Mouse (Mus musculus): ENCODE measurements around the gene Trpv2.

The Trpv2 gene

GRCm38 (mm10) chr11:62558152-62558551, 16.1 kb upstream of the Trpv2 start:
- peak; percentile 59 for DNase-seq (ENCODE audit: low read depth, low spot score)

DNA sequence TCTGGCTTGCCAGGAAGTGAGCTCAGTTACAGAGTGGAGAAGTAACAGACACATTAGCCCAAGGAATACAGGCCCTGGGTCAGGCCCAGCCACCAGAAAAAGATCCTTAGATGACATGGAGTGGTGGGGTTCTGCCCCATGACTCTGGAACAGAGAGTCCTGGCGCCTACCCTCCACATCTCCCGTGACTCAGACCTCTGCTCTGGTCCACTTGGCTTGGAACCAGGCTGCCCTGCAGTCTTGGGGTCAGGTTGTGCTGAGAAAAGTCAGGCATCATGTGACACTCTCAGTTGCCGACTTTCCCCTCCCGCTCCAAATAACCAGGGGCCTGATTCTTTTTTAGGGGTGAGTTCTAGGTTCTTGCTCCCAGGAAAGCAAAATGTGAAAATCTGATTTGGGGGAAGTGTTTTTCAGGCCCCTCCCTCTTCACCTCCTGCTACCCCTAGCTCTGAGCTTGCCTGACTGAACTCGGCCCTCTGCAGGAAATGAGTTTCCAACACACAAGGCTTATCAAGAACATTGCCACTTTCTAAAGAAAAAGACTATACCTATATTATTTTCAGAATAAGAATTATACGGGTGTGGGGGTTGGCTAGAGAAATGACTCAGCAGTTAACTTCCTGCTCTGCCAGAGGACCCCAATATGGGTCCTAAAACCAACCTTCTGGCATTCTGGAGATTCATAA, 15.2 kb upstream of the Trpv2 start:
- DNase-seq (ENCODE audit: low read depth, low spot score): peak; percentile 75

DNA sequence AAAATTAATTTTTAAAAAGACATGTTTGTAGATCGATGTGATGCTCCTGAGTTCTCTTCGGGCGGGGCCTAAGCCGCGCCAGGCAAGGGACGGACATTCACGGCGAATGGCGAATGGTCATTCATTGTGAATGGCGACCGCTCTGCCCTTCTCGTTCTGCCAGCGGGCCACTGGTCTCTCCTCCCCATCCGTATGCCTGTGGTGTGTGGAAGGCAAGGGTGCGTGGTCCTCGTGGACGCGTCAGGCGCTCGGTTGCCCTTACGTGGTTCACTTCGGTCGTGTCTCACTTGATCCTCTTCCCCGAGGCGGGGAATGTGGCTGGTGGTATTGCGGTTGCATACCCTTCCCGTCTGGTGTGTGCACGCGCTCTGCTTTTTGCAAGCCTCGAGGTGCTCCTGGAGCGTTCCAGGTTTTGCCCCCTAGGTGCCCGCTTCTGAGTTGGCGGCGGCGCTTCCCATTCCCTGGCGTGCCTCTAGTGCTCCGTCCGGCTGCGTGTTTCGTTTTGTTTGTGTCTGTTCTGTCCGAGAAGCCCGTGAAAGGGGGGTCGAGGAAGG, 13.7 kb upstream of the Trpv2 start:
- DNase-seq (ENCODE audit: low read depth, low spot score): no peak

DNA sequence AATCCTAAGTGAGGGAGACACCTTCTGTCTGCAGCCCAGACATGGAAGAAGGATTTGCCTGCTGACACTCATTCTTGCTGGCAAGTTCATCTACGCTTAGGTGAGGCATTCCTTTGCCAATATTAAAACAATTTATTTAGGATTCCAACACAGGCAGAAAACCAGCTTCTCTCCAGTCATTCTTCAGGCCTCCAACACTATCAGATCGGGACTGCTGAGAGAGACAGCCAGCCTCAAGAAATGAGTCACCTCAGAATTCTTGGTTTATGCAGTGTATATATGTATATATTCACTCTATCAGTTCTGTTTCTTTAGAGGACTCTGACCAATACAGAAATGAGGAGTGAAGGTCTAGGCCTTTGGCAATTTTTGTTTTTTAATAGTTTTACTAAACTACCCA, 10.7 kb upstream of the Trpv2 start:
- DNase-seq (ENCODE audit: low read depth, low spot score): peak; percentile 30

GRCm38 (mm10) chr11:62565747-62566146, 8.5 kb upstream of the Trpv2 start:
- no peak for DNase-seq (ENCODE audit: low read depth, low spot score)

DNA sequence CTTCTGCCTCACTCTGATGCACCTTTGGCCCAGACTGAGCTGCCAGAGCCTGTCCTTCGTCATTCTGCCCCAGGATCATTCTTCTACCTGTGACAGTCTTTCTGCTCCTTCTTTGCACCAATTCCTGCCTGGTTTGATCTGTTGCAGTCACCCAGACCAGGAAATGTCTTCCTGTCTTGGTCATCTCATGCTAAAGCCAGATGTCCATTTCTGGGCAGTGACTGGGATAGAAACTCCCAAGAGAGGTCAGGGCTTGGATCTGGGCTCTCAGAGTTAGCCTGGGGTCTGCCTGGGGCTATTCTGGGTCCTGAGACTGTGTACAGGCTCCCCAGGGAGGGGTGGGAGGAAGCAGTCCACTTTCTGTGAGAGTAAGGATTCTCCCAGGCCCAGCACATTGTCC, 8.1 kb upstream of the Trpv2 start:
- DNase-seq (ENCODE audit: low read depth, low spot score): peak; percentile 47

GRCm38 (mm10) chr11:62568300-62568699, 6.0 kb upstream of the Trpv2 start:
- peak; percentile 73 for DNase-seq (ENCODE audit: low read depth, low spot score)

DNA sequence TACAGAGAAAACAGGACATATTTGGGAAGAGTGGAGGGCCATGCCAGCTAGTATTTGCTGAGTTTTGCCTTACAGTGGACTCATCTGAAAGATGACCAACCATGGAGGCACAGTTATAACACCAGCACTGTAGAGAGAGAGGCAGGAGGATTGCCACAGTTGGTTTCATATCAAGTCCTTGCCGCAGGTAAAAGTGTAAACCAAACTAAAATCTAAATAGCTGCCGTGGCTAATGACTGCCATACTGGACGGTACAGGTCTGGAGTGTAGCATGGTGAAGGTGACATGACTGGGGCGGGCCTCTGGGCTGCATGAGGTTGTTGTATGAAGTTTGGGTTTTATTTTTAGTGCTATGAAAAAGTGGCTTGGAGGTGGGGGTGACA, 408 bp downstream of the Trpv2 start:
- no peak for DNase-seq (ENCODE audit: low read depth, low spot score)

DNA sequence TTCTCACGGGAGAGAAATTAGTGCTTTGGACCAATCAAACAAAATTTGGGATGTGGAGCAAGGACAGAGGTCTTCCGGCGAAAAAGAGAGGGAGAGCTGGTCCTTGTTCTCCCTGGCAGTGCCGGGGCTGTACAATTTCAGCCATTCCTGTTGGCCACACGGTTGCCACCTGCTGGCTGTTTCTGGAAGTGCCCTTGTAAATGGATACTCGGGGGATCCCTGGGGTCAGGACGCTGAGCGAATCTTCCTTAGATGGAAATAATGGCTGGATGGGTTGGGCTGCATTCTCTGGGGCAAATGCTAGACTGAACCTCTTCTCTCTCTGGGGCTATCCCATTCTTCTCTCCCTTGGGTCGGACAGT, 992 bp downstream of the Trpv2 start:
- peak; percentile 87 for DNase-seq (ENCODE audit: low read depth, low spot score)

- no peak for DNase-seq (ENCODE audit: low read depth, low spot score)
These were observed 1.6 kb downstream of the Trpv2 start for GRCm38 (mm10) chr11:62575659-62576438.

- DNase-seq (ENCODE audit: low read depth, low spot score): no peak
These were observed 2.4 kb downstream of the Trpv2 start for GRCm38 (mm10) chr11:62576530-62577152.

GRCm38 (mm10) chr11:62583031-62583430, 8.7 kb downstream of the Trpv2 start:
- DNase-seq (ENCODE audit: low read depth, low spot score): no peak

DNA sequence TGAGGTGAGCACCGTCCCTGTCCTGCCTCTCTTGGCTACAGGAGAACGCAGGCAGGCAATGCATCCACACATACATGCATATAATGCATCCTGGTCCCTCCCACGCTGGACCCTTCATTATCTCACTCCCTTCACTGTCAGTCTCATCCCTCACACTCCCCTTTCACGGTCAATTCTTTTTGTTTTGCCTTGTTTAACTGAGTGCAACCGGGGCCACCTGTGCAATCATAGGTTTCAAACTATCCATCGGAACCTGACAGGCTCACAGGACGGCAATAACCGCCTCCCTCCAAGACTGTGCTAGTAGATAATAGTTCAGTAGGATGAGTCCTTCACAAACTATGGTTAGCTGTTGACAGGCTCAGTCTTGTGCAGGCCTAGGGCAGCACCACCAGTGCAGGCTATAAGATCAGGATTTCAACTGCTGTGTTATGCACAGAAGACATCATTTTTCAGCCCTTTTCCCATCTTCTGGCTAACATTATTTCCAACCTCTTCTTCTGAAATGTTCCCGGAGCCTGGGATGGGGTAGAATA, 10.5 kb downstream of the Trpv2 start:
- no peak for DNase-seq (ENCODE audit: low read depth, low spot score)

DNA sequence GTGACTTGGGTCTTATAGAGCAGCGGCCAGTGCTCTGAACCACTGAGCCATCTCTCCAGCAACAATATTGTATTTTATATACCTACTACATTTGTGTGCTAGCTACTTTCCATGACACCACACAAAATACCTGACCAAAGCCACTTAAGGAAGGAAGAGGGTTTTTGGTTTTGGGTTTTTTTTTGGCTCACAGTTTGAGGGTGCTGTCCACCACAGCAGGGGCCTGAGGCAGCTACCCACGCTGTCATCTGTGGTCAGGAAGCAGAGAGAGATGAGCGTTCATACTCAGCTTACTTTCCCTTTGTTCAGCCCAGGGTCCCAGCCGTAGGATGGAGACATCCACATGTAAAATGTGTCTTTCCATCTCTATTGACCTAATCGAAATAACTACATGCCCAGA, 12.7 kb downstream of the Trpv2 start:
- no peak for DNase-seq (ENCODE audit: low read depth, low spot score)

DNA sequence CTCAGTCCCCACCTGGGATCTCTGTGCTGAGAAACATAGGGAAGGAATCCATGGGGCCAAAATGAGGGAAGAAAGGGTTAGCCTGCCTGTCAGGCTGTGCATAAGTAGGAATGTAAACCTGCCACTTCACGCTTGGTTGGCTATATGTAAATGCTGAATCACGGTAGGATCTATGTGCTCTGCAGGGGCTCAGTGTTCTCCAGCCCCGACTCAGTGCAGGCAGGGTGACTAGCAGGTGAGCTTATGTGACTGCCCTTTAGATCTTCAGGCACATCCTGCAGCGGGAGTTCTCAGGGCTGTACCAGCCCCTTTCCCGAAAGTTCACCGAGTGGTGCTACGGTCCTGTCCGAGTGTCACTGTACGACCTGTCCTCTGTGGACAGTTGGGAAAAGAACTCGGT, 15.1 kb downstream of the Trpv2 start:
- DNase-seq (ENCODE audit: low read depth, low spot score): no peak

DNA sequence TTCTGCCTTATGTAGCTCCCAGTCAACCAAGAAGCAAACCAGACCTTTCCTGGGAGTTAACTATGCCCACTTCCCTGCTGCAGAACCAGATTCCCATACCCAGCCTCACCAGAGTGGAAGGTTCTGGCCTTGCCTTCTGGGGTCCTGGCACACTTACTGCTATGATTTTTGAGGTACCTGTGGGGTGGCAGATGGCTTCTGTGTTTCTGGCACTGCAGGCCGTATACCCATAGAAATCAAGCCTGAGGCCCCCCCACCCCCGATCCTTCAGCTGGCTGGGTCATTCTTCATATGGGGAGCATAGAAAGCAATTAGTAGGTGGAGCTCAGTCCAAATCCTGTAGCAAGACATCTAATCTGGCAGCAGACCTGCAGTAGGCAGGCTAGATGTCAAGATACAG, 16.7 kb downstream of the Trpv2 start:
- DNase-seq (ENCODE audit: low read depth, low spot score): no peak

- no peak for DNase-seq (ENCODE audit: low read depth, low spot score)
These were observed 17.8 kb downstream of the Trpv2 start for GRCm38 (mm10) chr11:62591904-62592575.

DNA sequence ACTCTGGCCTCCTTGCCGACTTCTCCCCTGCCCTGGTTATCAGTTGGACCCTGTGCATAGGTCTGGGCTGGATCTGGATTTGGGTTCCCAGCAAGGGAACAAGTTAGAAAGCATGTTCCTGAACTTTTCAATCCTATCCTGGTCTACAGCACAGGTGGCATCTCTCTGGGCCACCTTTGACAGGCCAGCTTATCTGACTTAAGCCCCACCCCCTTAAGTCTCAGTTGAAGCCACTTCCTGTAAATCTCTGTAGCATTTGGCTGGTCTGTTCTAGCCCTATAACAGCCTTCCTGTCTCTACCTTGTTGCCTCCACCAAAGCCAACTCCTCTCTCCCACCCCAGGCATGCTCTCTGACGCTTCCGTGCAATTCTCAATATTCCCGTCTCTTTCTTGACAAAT, 24.3 kb downstream of the Trpv2 start:
- DNase-seq (ENCODE audit: low read depth, low spot score): no peak

- DNase-seq (ENCODE audit: low read depth, low spot score): peak; percentile 35
These were observed 27.7 kb downstream of the Trpv2 start for GRCm38 (mm10) chr11:62601732-62602618.

- DNase-seq (ENCODE audit: low read depth, low spot score): peak; percentile 96
These were observed 28.5 kb downstream of the Trpv2 start for GRCm38 (mm10) chr11:62602619-62603311.
